Mouse (Mus musculus) liver, adult 2 months (tissue): ENCODE measurements around the gene Tenm2.

Source experiments
- CTCF ChIP-seq: fragments of 200-500 bp; IDR thresholded peaks from 2 replicates; pipeline ENCODE4 v1.5.1; 2011; ENCODE audit warnings: low read depth, low read length, control low read depth
- POLR2A ChIP-seq: fragments of 200-500 bp; IDR thresholded peaks from 2 replicates; pipeline ENCODE4 v1.6.1; 2011; ENCODE audit warnings: low read length, control low read depth; ENCODE audit not compliant: insufficient read depth; ENCODE audit errors: extremely low read depth

DNA sequence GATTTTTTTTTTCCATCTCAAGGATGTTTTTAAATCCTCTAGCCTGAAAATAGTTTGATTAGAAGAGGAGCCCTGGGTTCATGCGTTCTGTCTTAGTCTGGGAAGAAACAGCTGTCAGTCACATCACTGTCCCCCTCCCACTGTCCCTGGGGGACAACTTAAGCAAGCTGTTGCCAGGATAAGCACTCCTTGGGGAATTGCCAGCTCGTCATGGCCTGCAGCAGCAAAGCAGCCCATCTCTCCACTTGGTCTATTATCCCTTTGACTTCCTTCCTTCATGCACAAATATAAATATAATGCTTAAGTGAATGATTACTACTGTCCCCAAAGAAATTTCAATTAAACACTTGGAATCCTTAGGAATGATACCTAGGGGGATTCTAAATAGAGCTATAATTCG is 344.7 kb downstream of the Tenm2 start:
- TF ChIP-seq POLR2A (no peak), CTCF (no peak)
